Mouse (Mus musculus) c-Kit-positive CD71-positive TER-119-positive erythroid progenitor cells, embryonic 14.5 days (primary cell): Measurements from ENCODE around the gene Olfr571.
A peak's percentile ranks its signal among the peaks of the same experiment; 100 is the strongest.

Experiments used
- DNase-seq: peaks from one replicate; pipeline ENCODE4 v3.0.0-alpha.2; 2013; ENCODE audit warnings: low spot score

Olfr571 gene

DNA sequence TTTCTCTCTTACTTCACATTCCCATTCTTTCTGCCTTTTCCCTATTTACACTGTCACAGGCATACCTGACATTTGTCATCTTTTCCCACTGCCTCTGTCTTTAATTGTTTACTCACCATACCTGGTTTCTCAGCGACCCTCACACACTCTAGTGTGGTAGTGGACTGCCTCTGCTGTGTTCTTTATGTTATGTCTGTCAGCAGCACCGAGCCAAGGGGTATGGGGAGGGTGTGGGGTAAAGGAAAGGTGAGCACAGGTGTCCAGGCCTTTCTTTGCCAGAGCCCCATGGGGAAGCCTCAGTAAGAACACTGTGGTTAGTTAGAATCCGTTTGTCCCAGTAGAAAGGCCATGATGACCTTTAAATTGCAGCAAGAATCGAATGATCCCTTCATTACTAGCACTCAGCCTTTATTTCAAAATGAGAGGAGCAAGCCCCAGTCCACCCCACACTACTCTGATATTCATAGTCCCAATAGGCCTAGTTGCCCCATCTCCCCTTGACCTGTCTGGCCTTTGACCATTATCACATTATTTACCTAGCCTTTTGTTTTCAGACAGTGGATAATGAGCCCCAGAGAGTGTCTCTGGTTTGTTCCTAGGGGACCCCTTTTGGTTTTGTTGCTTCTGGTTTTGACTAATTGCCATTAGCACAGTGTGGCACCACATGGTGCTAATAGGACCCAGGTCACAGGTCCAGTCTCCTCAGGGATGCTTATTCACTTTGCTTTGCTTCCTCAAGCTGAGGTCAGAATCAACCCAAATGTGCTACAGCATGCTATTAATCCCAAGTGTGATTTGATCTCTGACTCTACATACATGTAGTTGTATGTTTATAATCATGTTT lies at the start of gene Olfr571:
Olfr571 (minus strand) TSS at position 505 of the 844 bp plus-strand sequence.
- no peak for DNase-seq

DNA sequence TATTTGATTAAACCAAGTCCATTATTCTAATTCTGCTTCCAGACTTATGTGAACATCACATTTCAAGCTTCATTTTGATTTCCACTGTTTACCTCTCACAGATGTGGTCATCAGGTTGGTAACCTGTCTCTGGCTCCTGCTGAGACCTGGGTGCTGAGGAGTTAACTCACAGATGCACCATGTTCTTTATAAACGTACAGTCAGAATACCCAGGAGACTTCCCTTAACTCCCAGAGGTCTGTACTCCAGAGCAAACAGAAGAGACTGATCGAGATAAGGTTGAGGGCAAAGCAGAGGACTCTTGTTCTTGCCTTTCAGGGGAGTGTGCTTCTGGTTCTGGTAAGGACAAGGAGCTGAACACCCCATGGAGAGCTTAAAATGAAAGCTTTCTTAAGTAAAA lies 45.0 kb upstream of the Olfr571 start, which contains the start of gene Olfr576:
Olfr576 (plus strand) TSS at position 301 of the 400 bp plus-strand sequence.
- no peak for DNase-seq

DNA sequence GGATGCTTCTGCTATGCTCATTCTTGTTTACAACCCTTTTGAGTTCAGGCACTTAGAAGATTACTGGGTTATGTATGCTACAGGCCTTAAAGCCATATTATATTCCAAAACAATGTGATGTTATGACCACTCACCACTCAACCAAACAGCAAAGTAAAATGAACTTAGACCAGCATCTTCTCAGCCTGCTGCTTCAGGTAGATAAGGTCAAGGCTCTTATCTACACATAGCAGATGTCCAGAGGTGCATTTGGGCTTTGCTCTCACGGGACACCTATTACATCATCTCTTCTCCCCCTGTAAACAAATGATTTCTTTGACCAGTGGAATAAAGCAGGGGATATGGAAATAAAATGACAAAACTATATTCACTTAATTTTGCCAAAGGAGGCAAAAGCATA lies 41.3 kb upstream of the Olfr571 start, which contains the start of gene Olfr575:
Olfr575 (minus strand) TSS at position 183 of the 400 bp plus-strand sequence.
- DNase-seq = peak; percentile 30

DNA sequence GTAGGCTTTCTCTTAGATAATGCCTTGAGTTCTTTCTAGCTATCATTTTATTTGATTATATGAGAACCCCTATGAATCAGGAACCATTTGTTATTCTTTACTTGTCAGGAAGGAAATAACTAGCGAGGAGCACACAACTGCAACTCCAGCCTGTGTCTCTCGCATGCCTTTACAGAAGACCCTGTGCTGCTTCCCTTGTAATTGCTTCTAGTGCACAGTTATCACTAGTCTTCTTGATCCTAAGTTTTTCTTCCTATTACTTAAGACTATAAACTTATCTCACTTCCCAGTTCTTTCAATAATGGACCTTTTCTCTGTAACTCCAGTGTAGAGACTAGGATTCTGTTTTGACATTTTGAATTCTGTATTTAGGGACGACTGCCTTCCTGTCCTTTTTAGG lies 40.8 kb upstream of the Olfr571 start:
- DNase-seq = no peak

DNA sequence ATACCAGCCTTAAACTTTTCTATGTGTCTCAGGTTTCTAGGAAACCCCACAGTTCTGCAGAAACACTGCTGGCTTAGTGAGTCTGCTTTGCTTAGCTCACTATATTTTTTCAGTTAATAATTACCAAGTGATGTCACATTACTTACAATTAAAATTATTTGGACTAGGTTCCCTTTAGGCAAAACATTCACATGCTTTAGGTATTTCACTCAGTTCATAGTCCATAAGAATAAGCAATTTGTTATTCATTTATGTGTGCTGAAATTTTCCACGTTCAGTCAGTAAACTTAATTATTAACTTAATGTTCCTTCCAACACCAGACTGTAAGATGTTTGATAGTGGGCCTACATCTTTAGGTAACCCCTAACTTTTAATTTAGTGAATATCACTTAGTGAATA lies 33.4 kb upstream of the Olfr571 start:
- DNase-seq = no peak

DNA sequence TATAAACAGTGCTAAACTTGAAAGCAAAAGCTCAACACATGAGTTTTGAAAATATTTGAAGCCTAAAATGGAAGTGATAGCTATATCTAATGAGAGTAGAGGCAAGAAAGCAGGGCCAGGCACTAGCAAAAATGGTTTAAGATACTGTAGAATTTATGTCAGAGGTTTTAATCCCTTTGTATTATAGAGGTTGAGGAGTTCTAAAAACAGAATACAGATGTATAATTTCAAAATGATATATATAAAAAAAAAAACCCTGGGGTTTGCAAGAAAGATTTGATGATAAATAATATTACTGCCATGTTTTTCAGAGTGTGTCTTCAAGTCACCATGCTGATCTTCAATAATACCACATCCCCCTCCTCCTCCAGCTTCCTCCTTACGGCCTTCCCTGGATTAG lies 30.8 kb upstream of the Olfr571 start, which contains the start of gene Olfr574:
Olfr574 (plus strand) TSS at position 301 of the 400 bp plus-strand sequence.
- no peak for DNase-seq

DNA sequence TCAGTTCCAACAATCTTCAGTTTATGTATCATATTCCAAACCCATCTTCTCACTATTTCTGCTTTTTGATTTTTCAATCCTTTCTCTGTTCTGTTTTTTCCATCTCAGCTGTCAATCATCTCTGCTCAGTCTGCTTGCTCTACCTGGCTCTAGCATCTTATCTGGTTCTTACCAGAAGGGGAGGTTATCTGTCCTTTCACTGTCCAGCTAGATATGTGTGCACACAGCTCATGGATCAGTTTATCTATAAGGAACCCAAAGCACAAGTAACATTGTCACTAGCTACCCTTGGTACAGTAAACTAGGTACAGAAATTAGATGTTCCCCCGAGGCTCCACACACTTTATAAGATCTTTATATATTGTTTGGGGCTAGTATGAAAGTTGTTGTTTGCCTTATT lies 26.1 kb upstream of the Olfr571 start:
- DNase-seq = no peak

DNA sequence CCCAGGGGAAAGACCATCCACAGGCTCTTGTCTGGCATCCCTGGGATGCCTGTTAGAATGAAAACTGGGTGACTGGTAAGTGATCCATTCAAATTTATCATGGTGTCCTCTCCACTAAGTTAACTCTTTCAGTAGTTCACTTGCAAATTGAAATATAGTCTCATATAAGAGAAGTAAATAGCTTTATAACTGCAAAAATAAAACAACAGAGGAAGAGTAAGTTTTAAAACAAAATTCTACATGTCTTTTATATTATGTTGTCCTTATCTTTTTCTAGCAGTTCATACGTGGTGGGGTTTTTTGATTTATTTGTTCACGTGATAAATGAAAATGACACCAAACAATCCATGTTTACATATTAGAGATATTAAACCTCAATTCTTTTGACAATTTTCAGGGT lies 25.1 kb upstream of the Olfr571 start, which contains the start of gene Olfr573-ps1:
Olfr573-ps1 (minus strand) TSS at position 101 of the 400 bp plus-strand sequence.
- no peak for DNase-seq

DNA sequence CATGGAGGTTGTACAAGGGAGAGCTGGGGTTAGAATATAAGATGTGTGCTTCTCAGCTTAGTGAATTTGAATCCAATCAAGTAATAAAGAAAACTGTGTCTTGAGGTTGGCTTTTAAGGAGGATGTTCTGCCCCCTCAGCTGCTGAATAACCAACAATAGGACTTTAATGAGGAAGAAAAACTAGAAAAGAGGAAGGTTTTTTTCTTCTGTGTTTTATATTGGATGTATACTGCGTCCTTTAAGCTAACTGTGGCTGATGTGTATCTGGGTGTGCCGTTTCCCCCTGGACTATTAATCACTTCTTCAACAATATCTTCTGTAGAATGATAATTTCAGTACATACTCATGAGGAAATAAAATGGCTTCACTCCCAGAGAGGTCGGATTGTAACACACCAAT lies 9.8 kb upstream of the Olfr571 start:
- DNase-seq = no peak

DNA sequence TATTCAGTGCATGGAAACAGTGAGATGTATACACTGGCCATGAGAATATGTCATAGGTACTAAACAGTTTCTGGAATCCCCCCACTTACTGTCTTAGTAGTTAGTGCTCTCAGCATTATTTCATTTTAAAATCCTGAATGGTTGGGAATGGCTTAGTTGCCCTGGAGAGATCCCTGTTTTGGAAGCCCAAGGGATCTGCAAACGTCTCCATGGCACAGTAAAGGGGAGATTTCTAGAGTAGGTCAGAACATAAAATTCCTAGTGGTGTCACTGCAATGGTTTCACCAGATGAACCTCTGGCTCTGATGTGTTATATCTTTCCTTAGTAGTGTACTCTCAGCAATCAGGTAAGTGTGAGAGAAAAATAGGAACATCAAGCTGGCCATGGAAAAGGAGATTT lies 6.8 kb upstream of the Olfr571 start, which contains the start of gene Olfr572:
Olfr572 (plus strand) TSS at position 301 of the 400 bp plus-strand sequence.
- DNase-seq = no peak

DNA sequence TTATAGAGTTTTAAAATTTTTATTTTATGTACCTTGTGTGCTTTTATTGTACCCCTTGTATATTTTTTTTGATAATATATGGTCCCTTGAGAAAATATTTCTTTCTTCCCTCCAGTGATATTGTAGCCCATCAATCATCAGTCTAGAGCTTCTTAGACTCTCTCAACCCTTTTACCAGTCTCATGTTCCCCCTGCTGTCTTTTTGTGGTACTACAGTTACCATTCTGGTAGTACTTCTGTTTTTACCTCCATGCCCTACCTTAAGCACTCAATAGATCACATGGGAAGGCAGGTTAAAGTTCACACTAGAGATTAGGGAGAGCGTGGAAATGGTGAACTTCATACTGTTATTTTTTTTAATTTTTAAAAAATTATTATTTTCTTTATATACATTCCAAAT lies 2.3 kb upstream of the Olfr571 start:
- DNase-seq = peak; percentile 52

DNA sequence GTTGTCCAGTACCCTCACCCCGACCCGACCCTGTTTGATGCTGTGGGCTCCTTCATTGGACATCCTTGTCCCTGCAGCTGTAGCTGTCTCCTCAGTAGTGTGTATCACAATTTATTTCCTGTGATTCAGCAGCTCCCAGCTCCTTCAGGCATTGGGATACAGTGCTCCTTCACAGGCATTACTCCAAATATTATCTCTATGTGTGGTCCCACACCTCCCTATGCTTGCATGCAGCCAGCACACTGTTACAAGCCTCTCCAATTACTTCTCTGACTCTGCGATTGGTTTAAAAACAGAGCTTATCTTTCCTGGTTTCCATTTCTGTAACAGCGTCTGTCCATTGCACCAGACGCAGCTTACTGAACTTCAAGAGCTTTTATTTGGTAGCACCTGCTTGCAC lies 931 bp downstream of the Olfr571 start:
- no peak for DNase-seq

DNA sequence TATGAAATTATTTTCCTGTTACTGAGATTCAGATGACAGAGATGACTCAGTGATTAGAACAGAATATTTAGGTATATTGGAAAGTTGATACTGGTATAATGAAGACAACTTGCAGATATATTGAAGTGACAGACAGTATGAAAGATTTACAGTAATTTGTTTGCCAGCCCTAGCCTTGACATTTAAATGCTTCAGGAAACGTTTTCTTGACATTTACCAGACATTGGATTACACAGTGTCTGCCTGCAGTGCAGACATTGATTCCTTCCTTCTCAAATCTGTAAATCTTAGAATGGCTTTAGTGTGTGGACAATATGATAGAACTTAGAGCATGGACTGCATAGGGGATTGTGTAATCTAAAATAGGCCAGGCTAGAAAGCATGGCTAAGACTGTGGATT lies 2.1 kb downstream of the Olfr571 start:
- DNase-seq = no peak

DNA sequence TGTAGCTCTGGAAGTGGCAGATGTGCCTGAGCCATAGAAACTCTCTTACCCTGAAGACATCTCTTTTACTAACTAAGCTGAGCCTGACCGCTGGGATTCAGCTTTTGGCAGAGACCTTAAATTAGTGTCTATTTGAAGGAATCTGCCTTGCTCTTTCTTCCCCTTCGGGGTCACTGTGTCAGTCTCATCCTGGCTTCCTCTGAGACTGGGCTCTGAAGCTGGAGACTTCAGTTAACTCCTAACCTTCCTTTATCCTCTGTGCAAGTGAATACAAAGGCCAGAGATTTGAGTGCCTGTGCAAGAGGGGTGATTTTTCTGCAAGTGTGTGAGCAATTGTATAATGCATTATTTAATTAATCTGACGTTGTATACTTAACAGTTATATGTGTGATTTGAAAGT lies 26.6 kb downstream of the Olfr571 start, which contains the start of gene Olfr569:
Olfr569 (minus strand) TSS at position 101 of the 400 bp plus-strand sequence.
- DNase-seq = no peak

DNA sequence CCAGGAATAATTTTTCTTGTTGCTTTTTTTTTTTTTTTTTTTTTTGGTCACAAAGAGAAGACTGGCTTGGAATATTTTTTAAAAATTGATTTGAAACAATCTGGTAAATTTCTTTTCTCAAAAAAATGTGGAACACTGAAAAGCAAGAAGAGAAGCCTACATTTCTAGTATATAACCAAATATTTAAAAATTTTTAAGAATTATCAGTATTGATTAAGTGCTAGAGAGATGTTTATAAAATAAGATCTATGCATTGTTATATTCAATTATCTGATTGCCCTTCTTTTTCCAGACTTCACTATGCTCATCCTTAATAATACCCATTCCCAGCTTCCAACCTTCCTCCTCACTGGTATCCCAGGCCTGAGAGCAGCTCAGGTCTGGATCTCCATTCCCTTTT lies 40.5 kb downstream of the Olfr571 start, which contains the start of gene Olfr568:
Olfr568 (plus strand) TSS at position 301 of the 400 bp plus-strand sequence.
- DNase-seq = no peak

DNA sequence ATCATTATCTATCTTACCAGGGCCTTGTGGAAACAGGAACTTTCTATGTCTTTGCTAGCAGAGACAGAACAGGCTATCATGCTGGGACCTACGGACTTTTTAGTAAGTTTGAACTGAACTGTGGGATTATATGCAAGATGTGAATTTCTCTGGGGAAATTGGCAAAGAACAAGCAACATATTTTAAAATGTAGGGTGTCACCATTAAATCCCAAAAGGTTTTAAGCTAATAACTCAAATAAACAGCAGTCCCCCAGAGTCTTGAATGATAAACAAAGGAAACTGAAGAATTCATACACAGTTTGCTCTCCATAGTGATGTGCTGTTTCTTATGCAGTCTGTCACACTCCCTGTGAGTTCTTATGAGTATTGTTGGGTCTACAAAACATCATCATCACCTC lies 58.7 kb downstream of the Olfr571 start, which contains the start of gene Olfr566:
Olfr566 (minus strand) TSS at position 101 of the 400 bp plus-strand sequence.
- DNase-seq = no peak

DNA sequence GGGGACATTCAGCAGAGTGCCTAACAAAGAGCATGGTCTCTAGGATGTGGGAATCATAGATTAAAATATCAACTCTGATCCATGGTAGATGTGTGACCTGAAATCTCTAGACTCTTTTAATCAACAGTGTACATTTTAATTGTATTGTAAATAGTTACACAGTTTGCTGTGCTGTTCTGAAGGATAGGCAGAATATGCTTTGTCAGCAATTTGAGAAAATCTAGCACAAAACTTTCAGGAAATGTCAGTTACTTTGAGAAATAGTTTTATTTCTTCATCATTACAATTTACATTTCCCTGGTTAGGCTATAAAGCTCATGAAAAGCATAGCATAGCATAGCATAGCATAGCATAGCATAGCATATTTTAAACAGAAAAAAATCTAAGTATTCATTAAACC lies 61.5 kb downstream of the Olfr571 start:
- DNase-seq = no peak
